Mouse (Mus musculus) intestine, embryonic 14.5 days (tissue): ENCODE measurements around the gene Ms4a7. TPM values are rescaled to one million over a fixed set of nuclear protein-coding genes. Genes with fewer than 3 reads are reported as not detected.
"Not testable (repeated sequence)": the region's sequence is repeated elsewhere in the genome, so short reads cannot be mapped to it uniquely, and the experiment has no call there.

Source experiments
- ATAC-seq: fragments of 200-750 bp; cut with Nextera tagmentation; replicated peaks from 2 replicates; pipeline ENCODE4 v1.8.0; 2017; ENCODE audit warnings: low read depth, moderate number of reproducible peaks, moderate TSS enrichment, moderate library complexity; ENCODE audit not compliant: low FRiP score, low TSS enrichment
- DNase-seq: peaks from one replicate; pipeline ENCODE4 v3.0.0-alpha.2; 2018; ENCODE audit warnings: low spot score
- H3K27ac ChIP-seq: fragments of 300-500 bp; sonication (generic); 2 replicates; pipeline ENCODE4 v1.5.1; 2014; ENCODE audit warnings: low read depth, mild to moderate bottlenecking, control low read depth
- H3K27me3 ChIP-seq: fragments of 300-500 bp; sonication (generic); replicated peaks from 2 replicates; pipeline ENCODE4 v1.6.1; 2014; ENCODE audit warnings: low read length, control low read depth; ENCODE audit not compliant: control insufficient read depth, insufficient read depth
- H3K36me3 ChIP-seq: fragments of 300-500 bp; sonication (generic); 2 replicates; pipeline ENCODE4 v1.6.1; 2014; ENCODE audit warnings: low read length, control low read depth; ENCODE audit not compliant: control insufficient read depth, insufficient read depth
- H3K4me1 ChIP-seq: fragments of 300-500 bp; sonication (generic); replicated peaks from 2 replicates; pipeline ENCODE4 v1.6.1; 2014; ENCODE audit warnings: low read length, control low read depth, mixed read lengths; ENCODE audit not compliant: control insufficient read depth, insufficient read depth
- H3K4me2 ChIP-seq: fragments of 300-500 bp; sonication (generic); 2 replicates; pipeline ENCODE4 v1.6.1; 2014; ENCODE audit warnings: low read length
- H3K4me3 ChIP-seq: fragments of 300-500 bp; sonication (generic); 2 replicates; pipeline ENCODE4 v1.5.1; 2014; ENCODE audit warnings: low read depth, low read length, control low read depth, mixed read lengths
- H3K9ac ChIP-seq: fragments of 300-500 bp; sonication (generic); 2 replicates; pipeline ENCODE4 v1.6.1; 2014; ENCODE audit warnings: mild to moderate bottlenecking, low read length
- H3K9me3 ChIP-seq: fragments of 300-500 bp; sonication (generic); 2 replicates; pipeline ENCODE4 v1.6.1; 2016; ENCODE audit warnings: low read length, control low read depth; ENCODE audit not compliant: control insufficient read depth
- WGBS: fragments of 180-500 bp; shearing (Covaris S2); extraction: QIAGEN DNeasy Blood & Tissue Kit; methylation state at CpG from one replicate; pipeline ENCODE4 v1.1.7; 2014; 5-methylcytosine and 5-hydroxymethylcytosine counted together
- polyA plus RNA-seq: library from polyadenylated mRNA; unstranded; fragments of >200 nt; fragmentation: Nextera tagmentation; extraction: Ambion mirVana; gene quantifications from 2 replicates; pipeline ENCODE4 v1.2.1, GENCODE M21; 2014

Gene Ms4a7
- polyA plus RNA-seq, 1 experiment from 2014 or later: 3.5 TPM

DNA sequence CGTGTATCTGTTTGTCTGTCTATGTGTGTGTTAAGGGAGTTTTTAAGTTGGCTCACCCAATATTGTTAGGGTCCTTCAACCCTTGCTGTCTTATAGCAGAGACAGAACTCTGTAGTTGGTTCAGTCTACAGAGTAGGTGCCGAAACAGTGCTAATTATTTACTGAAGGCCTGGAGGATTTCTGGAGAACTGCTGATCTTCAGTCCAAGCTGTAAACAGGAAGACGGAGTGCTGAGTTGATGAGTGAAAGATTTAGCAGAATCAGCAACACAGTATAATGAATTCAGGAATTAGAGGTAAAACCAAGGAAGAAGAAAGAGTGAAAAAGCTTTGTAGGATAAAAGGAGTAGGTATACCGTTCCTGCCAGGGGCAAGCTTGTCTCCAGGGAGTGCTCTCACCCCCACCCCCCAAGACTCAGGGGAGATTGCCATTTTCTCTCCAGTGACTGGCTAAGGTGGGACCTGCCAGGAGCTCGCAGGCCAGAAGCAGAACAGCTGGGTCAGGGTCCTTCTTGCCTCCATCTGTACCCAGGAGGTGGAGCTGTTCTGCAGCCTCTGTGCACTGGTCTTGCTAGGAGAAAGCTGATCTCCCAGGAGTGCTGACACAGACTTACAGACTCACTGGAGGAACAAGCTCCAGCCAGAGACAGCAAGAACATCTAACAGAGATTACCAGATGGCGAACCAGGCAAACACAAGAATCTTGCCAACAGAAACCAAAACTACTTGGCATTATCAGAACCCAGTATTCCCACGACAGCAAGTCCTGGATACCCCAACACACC lies 13.9 kb upstream of the Ms4a7 start:
- no peak overlapping the region for H3K27ac ChIP-seq
- no peaks in the 10 kb centered on the region for H3K9me3 ChIP-seq
- ATAC-seq: no peak
- no peak overlapping the region for H3K4me2 ChIP-seq
- H3K36me3 ChIP-seq: no peaks in the 10 kb centered on the region
- WGBS: 53% methylated on average over 7 of the region's 7 CpGs
- H3K9ac ChIP-seq: no peak overlapping the region
- DNase-seq: no peak
- H3K4me1 ChIP-seq: no peaks in the 10 kb centered on the region
- H3K4me3 ChIP-seq: no peak overlapping the region
- H3K27me3 ChIP-seq: no peaks in the 10 kb centered on the region

DNA sequence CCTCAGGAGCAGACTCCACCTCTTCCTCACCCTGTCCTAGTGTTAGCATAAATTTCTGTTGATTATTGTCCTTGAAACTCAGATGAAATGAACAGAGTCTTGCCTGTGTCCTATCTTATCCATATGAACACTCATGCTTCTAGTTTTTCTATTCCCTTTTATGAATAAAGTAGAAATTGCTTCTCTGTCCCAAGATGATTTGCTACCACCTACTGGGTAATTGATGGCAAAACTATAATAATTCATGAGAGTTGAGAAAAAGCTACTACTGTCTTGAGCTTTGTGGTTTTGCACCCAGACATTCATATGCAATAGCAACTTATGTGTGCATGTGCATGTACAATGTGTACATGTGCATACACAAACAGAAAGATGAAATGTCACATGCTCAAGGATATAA lies 8.0 kb upstream of the Ms4a7 start:
- H3K36me3 ChIP-seq: no peaks in the 10 kb centered on the region
- ATAC-seq (no peak), DNase-seq (no peak)
- no peaks in the 10 kb centered on the region for H3K27me3 ChIP-seq
- no peak overlapping the region for H3K4me2 ChIP-seq
- H3K9me3 ChIP-seq: no peaks in the 10 kb centered on the region
- H3K9ac ChIP-seq: no peak overlapping the region
- no peaks in the 10 kb centered on the region for H3K4me1 ChIP-seq
- no peak overlapping the region for H3K4me3 ChIP-seq
- H3K27ac ChIP-seq: no peak overlapping the region

GRCm38 (mm10) chr19:11343147-11343546 lies 7.2 kb upstream of the Ms4a7 start:
- H3K36me3 ChIP-seq: no peaks in the 10 kb centered on the region
- no peak for ATAC-seq
- H3K4me3 ChIP-seq: no peak overlapping the region
- H3K9ac ChIP-seq: no peak overlapping the region
- H3K27ac ChIP-seq: no peak overlapping the region
- no peak for DNase-seq
- no peaks in the 10 kb centered on the region for H3K27me3 ChIP-seq
- no peaks in the 10 kb centered on the region for H3K9me3 ChIP-seq
- H3K4me2 ChIP-seq: no peak overlapping the region
- H3K4me1 ChIP-seq: no peaks in the 10 kb centered on the region

- Histone ChIP-seq H3K4me1 (no peaks in the 10 kb centered on the region), H3K4me2 (no peak overlapping the region), H3K9ac (no peak overlapping the region), H3K9me3 (no peaks in the 10 kb centered on the region), H3K27me3 (no peaks in the 10 kb centered on the region), H3K27ac (no peak overlapping the region), H3K4me3 (no peak overlapping the region), H3K36me3 (no peaks in the 10 kb centered on the region)
- 82% methylated on average over 1 of the region's 1 CpGs for WGBS
- ATAC-seq: no peak
- DNase-seq: no peak
These were observed 14.8 kb downstream of the Ms4a7 start for GRCm38 (mm10) chr19:11321123-11321522.

DNA sequence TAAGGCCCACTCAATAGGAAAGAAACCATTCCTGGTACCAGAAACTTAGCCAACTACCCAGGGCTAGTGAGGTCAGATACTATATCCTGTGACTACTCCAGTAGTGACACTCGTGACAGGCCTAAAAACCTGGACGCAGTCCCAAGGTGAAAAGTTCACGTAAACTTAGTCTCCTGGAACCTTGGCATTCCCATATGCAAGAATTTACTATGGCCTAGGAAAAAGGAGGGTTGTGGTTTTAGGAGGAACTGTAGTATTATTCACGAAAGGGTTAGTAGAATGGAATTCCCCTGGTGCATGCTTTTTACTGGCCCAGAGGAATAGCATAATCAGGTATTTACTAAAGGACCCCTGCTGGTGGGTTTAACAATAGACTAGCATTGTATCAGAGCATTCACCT lies 19.2 kb downstream of the Ms4a7 start:
- H3K4me3 ChIP-seq: no peak overlapping the region
- ATAC-seq (no peak), DNase-seq (no peak)
- H3K4me1 ChIP-seq: no peaks in the 10 kb centered on the region
- no peaks in the 10 kb centered on the region for H3K9me3 ChIP-seq
- H3K27me3 ChIP-seq: no peaks in the 10 kb centered on the region
- WGBS: 85% methylated on average over 4 of the region's 4 CpGs
- H3K27ac ChIP-seq: no peak overlapping the region
- H3K4me2 ChIP-seq: no peak overlapping the region
- H3K36me3 ChIP-seq: no peaks in the 10 kb centered on the region
- H3K9ac ChIP-seq: no peak overlapping the region

DNA sequence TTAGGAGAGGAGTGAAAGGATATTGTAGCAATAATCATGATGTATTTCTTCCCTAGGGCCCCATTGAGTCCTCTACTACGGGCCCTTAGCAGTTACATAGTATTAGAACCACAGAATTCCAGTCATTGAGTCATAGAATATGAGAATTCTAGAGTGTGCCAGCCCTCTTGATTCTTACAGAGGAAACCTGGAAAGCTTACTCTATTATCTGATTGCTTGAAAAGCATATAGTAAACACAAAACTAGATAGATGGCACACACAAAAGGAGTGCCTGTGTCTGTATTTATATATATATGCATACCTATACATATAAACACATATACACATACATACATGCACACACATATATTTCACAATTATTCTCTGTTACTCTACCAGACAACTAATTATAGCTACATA lies 21.6 kb downstream of the Ms4a7 start, which contains the start of gene Ms4a14:
Gene Ms4a14, minus strand, starts transcription at position 101 of the 400 bp plus-strand sequence.
- Histone ChIP-seq H3K27ac (no peak within 1 kb of the TSS), H3K4me3 (no peak within 1 kb of the TSS), H3K4me1 (no peaks in the 10 kb centered on the region), H3K9ac (no peak within 1 kb of the TSS), H3K9me3 (no peaks in the 10 kb centered on the region), H3K4me2 (no peak within 1 kb of the TSS), H3K36me3 (no peaks in the 10 kb centered on the region), H3K27me3 (no peaks in the 10 kb centered on the region)
- ATAC-seq: no peak
- DNase-seq: no peak
- 73% methylated on average over 1 of the region's 1 CpGs for WGBS

DNA sequence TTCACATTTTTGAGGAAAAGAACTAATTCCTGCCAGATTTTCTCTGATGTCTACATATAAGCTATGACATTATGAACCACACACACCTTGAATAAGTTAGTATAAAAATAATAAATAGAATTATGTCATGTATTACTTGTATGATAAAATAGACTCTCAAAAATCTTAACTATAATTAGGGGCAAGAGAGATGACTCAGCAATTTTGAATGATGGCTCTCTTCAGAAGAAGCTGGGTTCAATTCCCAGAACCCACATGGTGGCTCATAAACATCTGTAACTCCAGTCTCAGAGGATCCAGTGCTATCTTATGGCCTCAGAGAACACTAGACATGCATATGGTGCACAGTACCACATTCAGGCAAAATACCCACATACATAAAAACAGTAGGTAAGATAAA lies 27.1 kb downstream of the Ms4a7 start:
- Histone ChIP-seq H3K4me2 (no peak overlapping the region), H3K27me3 (no peaks in the 10 kb centered on the region), H3K4me3 (no peak overlapping the region), H3K27ac (no peak overlapping the region), H3K9me3 (no peaks in the 10 kb centered on the region), H3K36me3 (no peaks in the 10 kb centered on the region), H3K4me1 (no peaks in the 10 kb centered on the region), H3K9ac (no peak overlapping the region)
- ATAC-seq: no peak
- DNase-seq: no peak

DNA sequence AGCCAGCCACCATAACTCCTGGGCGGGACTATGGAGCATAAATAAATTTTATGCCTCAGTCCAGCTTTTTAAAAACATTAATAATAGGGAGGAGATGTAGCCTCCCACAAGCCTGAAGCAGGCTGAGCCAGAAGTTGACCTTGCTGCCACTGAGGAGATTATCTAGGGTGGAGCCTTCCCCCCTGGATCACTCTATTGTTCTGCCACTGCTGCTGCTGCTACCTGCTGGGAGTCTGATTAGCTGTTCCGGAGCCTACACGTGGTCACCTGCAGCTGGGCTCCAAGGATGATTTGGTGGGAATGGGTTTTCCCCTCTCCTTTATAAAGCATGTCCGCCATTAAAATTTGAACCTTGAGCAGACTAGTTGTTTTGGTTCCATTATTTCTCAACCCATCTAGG lies 36.4 kb downstream of the Ms4a7 start:
- H3K9me3 ChIP-seq, DNase-seq, ATAC-seq, H3K9ac ChIP-seq, H3K4me2 ChIP-seq, H3K4me3 ChIP-seq, H3K27me3 ChIP-seq, H3K27ac ChIP-seq, H3K4me1 ChIP-seq, H3K36me3 ChIP-seq: not testable (repeated sequence)
- WGBS: 53% methylated on average over 4 of the region's 4 CpGs

- DNase-seq (no peak), ATAC-seq (no peak)
- Histone ChIP-seq H3K27me3 (no peaks in the 10 kb centered on the region), H3K4me1 (no peaks in the 10 kb centered on the region), H3K36me3 (no peaks in the 10 kb centered on the region), H3K4me3 (no peak overlapping the region), H3K27ac (no peak overlapping the region), H3K9ac (no peak overlapping the region), H3K4me2 (no peak overlapping the region), H3K9me3 (no peaks in the 10 kb centered on the region)
- WGBS: 49% methylated on average over 2 of the region's 2 CpGs
These were observed 37.0 kb downstream of the Ms4a7 start for GRCm38 (mm10) chr19:11298939-11299338.
